Mouse (Mus musculus) olfactory bulb, adult 2 months (tissue): ENCODE results near the gene Gast. TPM values are rescaled to one million over a fixed set of nuclear protein-coding genes. Genes with fewer than 3 reads are reported as not detected.
A peak's percentile ranks its signal among the peaks of the same experiment; 100 is the strongest.
"Not testable (repeated sequence)": the region's sequence is repeated elsewhere in the genome, so short reads cannot be mapped to it uniquely, and the experiment has no call there.

ENCODE experiments used
- H3K27ac ChIP-seq: fragments of 200-500 bp; 2 replicates; pipeline ENCODE4 v1.5.1; 2012; ENCODE audit warnings: low read depth, low read length; ENCODE audit not compliant: insufficient read depth
- H3K4me1 ChIP-seq: fragments of 200-500 bp; 2 replicates; pipeline ENCODE4 v1.6.1; 2012; ENCODE audit warnings: low read length; ENCODE audit not compliant: control insufficient read depth, insufficient read depth
- H3K4me3 ChIP-seq: fragments of 200-500 bp; 2 replicates; pipeline ENCODE4 v1.5.1; 2012; ENCODE audit warnings: mild to moderate bottlenecking, low read depth, low read length, moderate library complexity; ENCODE audit not compliant: insufficient read depth
- CTCF ChIP-seq: fragments of 200-500 bp; IDR thresholded peaks from 2 replicates; pipeline ENCODE4 v1.5.1; 2012; ENCODE audit warnings: low read depth, mild to moderate bottlenecking, low read length, moderate library complexity; ENCODE audit not compliant: insufficient read depth
- POLR2A ChIP-seq: fragments of 200-500 bp; IDR thresholded peaks from 2 replicates; pipeline ENCODE4 v1.6.1; 2012; ENCODE audit warnings: mild to moderate bottlenecking, low read depth, low read length, moderate library complexity; ENCODE audit not compliant: insufficient read depth
- WGBS: fragments of 180-500 bp; shearing (Covaris S2); methylation state at CpG from one replicate; pipeline ENCODE4 v1.1.7; 2018; 5-methylcytosine and 5-hydroxymethylcytosine counted together
- polyA plus RNA-seq: library from polyadenylated mRNA; stranded (reverse); fragments of >200 nt; gene quantifications from 2 replicates; pipeline ENCODE4 v1.2.4, GENCODE M21; 2012; ENCODE audit warnings: low replicate concordance; ENCODE audit not compliant: missing spikeins, insufficient read depth, insufficient read length

The Gast gene
- polyA plus RNA-seq, 1 experiment: not detected

- TF ChIP-seq POLR2A (no peak), CTCF (no peak)
- Histone ChIP-seq H3K27ac (no peak overlapping the region), H3K4me3 (no peak overlapping the region), H3K4me1 (peaks cover 9% of the 10 kb centered on the region)
- 87% methylated on average over 10 of the region's 10 CpGs for WGBS
Observed at GRCm38 (mm10) chr11:100318529-100319451, 15.4 kb upstream of the Gast start.

- Histone ChIP-seq H3K4me3 (peak within 1 kb of the TSS; percentile 81), H3K4me1 (peaks cover 8% of the 10 kb centered on the region), H3K27ac (peak within 1 kb of the TSS; percentile 90)
- WGBS: under 1% methylated on average over 57 of the region's 58 CpGs
- TF ChIP-seq CTCF (no peak), POLR2A (no peak; the same call in 1 of the 2 replicates)
Observed at GRCm38 (mm10) chr11:100319492-100320171, 14.6 kb upstream of the Gast start, which contains the start of gene Eif1. Gene Eif1 (plus strand): TSS chr11:100319885.

- TF ChIP-seq CTCF: no peak
- peak; percentile 89 for TF ChIP-seq POLR2A
- Histone ChIP-seq H3K4me1 (peaks cover 8% of the 10 kb centered on the region), H3K4me3 (peak overlapping the region; percentile 81), H3K27ac (peak overlapping the region; percentile 90)
- under 1% methylated on average over 40 of the region's 40 CpGs for WGBS
Observed at GRCm38 (mm10) chr11:100320172-100320630, 14.0 kb upstream of the Gast start.

- H3K4me1 ChIP-seq: not testable (repeated sequence)
- Histone ChIP-seq H3K27ac (0 out of 2 replicates have a peak overlapping the region, but pooled peaks have one; percentile 49), H3K4me3 (peak overlapping the region; percentile 81)
- WGBS: 13% methylated on average over 11 of the region's 11 CpGs
Observed at GRCm38 (mm10) chr11:100320701-100321410, 13.4 kb upstream of the Gast start.

GRCm38 (mm10) chr11:100321479-100322305 is 12.5 kb upstream of the Gast start:
- H3K27ac ChIP-seq, H3K4me1 ChIP-seq, H3K4me3 ChIP-seq: not testable (repeated sequence)
- WGBS: 56% methylated on average over 7 of the region's 7 CpGs

- TF ChIP-seq CTCF: no peak
- TF ChIP-seq POLR2A: no peak
- Histone ChIP-seq H3K4me1 (peaks cover 10% of the 10 kb centered on the region), H3K4me3 (no peak overlapping the region), H3K27ac (no peak overlapping the region)
- 58% methylated on average over 3 of the region's 3 CpGs for whole genome bisulfite sequencing
Observed at GRCm38 (mm10) chr11:100322591-100323258, 11.5 kb upstream of the Gast start.

- no peak overlapping the region for H3K4me3 ChIP-seq
- H3K27ac ChIP-seq: no peak overlapping the region
- TF ChIP-seq CTCF: no peak
- peaks cover 10% of the 10 kb centered on the region for H3K4me1 ChIP-seq
- WGBS: 23% methylated on average over 3 of the region's 3 CpGs
Observed at GRCm38 (mm10) chr11:100323578-100323977, 10.6 kb upstream of the Gast start.

GRCm38 (mm10) chr11:100325062-100325629 is 9.1 kb upstream of the Gast start:
- WGBS: 70% methylated on average over 11 of the region's 11 CpGs
- no peak overlapping the region for H3K27ac ChIP-seq
- no peak overlapping the region for H3K4me3 ChIP-seq
- no peak for TF ChIP-seq POLR2A
- TF ChIP-seq CTCF: no peak
- H3K4me1 ChIP-seq: peaks cover 12% of the 10 kb centered on the region
